Mouse (Mus musculus) forebrain, embryonic 14.5 days (tissue): Measurements from ENCODE around the gene Eci1. TPM values are rescaled to one million over a fixed set of nuclear protein-coding genes. Genes with fewer than 3 reads are reported as not detected.
"Not testable (repeated sequence)": the region's sequence is repeated elsewhere in the genome, so short reads cannot be mapped to it uniquely, and the experiment has no call there.

ENCODE experiments used
- ATAC-seq: fragments of 200-750 bp; cut with Nextera tagmentation; 2 replicates; pipeline ENCODE4 v1.8.0; 2017; ENCODE audit warnings: mild to moderate bottlenecking, moderate library complexity
- DNase-seq: peaks from one replicate; pipeline ENCODE4 v3.0.0-alpha.2; 2015; ENCODE audit warnings: low spot score
- H3K27ac ChIP-seq: fragments of 300-500 bp; sonication (generic); 2 replicates; pipeline ENCODE4 v1.5.1; 2014; ENCODE audit warnings: low read depth, mild to moderate bottlenecking, control low read depth, low read length, moderate library complexity
- H3K27me3 ChIP-seq: fragments of 300-500 bp; sonication (generic); replicated peaks from 2 replicates; pipeline ENCODE4 v1.6.1; 2014; ENCODE audit warnings: low read length, control low read depth, mixed read lengths; ENCODE audit not compliant: control insufficient read depth, insufficient read depth
- H3K36me3 ChIP-seq: fragments of 300-500 bp; sonication (generic); 2 replicates; pipeline ENCODE4 v1.6.1; 2014; ENCODE audit warnings: low read length, control low read depth; ENCODE audit not compliant: control insufficient read depth, insufficient read depth
- H3K4me1 ChIP-seq: fragments of 300-500 bp; sonication (generic); 2 replicates; pipeline ENCODE4 v1.6.1; 2014; ENCODE audit warnings: antibody characterized with exemption, low read length, control low read depth; ENCODE audit not compliant: control insufficient read depth, insufficient read depth
- H3K4me2 ChIP-seq: fragments of 300-500 bp; sonication (generic); 2 replicates; pipeline ENCODE4 v1.6.1; 2014; ENCODE audit warnings: mild to moderate bottlenecking, control low read depth, low read length
- H3K4me3 ChIP-seq: fragments of 300-500 bp; sonication (generic); 2 replicates; pipeline ENCODE4 v1.5.1; 2014; ENCODE audit warnings: low read depth, low read length, control low read depth
- H3K9ac ChIP-seq: fragments of 300-500 bp; sonication (generic); 2 replicates; pipeline ENCODE4 v1.6.1; 2014; ENCODE audit warnings: mild to moderate bottlenecking, low read length, control low read depth, moderate library complexity
- H3K9me3 ChIP-seq: fragments of 300-500 bp; sonication (generic); replicated peaks from 2 replicates; pipeline ENCODE4 v1.6.1; 2016; ENCODE audit warnings: low read length, control low read depth, mixed read lengths; ENCODE audit not compliant: control insufficient read depth
- WGBS: fragments of 180-500 bp; shearing (Covaris S2); extraction: QIAGEN DNeasy Blood & Tissue Kit; methylation state at CpG from one replicate; pipeline ENCODE4 v1.1.7; 2014; 5-methylcytosine and 5-hydroxymethylcytosine counted together
- polyA plus RNA-seq: library from polyadenylated mRNA; unstranded; fragments of >200 nt; fragmentation: Nextera tagmentation; extraction: Ambion mirVana; gene quantifications from 2 replicates; pipeline ENCODE4 v1.2.1, GENCODE M21; 2014

The Eci1 gene
- polyA plus RNA-seq, 1 experiment from 2014 or later, result 31.8 TPM

- H3K4me3 ChIP-seq, result no peak overlapping the region
- no peaks in the 10 kb centered on the region for H3K9me3 ChIP-seq
- peaks cover 98% of the 10 kb centered on the region for H3K36me3 ChIP-seq
- 95% methylated on average over 8 of the region's 8 CpGs for WGBS
- DNase-seq (no peak), ATAC-seq (no peak)
- no peak overlapping the region for H3K4me2 ChIP-seq
- H3K27me3 ChIP-seq, result no peaks in the 10 kb centered on the region
- H3K4me1 ChIP-seq, result no peaks in the 10 kb centered on the region
- no peak overlapping the region for H3K9ac ChIP-seq
- H3K27ac ChIP-seq, result no peak overlapping the region
Measured at GRCm38 (mm10) chr17:24446590-24446989, 20.1 kb downstream of the Eci1 start.

GRCm38 (mm10) chr17:24449507-24449906 lies 23.1 kb downstream of the Eci1 start:
- ATAC-seq, result no peak
- peaks cover 70% of the 10 kb centered on the region for H3K36me3 ChIP-seq

GRCm38 (mm10) chr17:24451220-24451619 lies 24.8 kb downstream of the Eci1 start:
- Histone ChIP-seq H3K4me3 (no peak overlapping the region), H3K4me1 (peaks cover 8% of the 10 kb centered on the region), H3K4me2 (no peak overlapping the region), H3K9me3 (no peaks in the 10 kb centered on the region), H3K27me3 (no peaks in the 10 kb centered on the region), H3K27ac (no peak overlapping the region), H3K9ac (no peak overlapping the region), H3K36me3 (peaks cover 53% of the 10 kb centered on the region)
- ATAC-seq, result no peak
- DNase-seq, result no peak
- 97% methylated on average over 6 of the region's 6 CpGs for WGBS

More at GRCm38 (mm10) chr17:24449507-24449906, 23.1 kb downstream of the Eci1 start:
- Histone ChIP-seq H3K9ac (no peak overlapping the region), H3K27me3 (no peaks in the 10 kb centered on the region), H3K4me1 (peaks cover 8% of the 10 kb centered on the region), H3K27ac (no peak overlapping the region), H3K4me3 (no peak overlapping the region), H3K9me3 (no peaks in the 10 kb centered on the region), H3K4me2 (no peak overlapping the region)
- WGBS, result 87% methylated on average over 6 of the region's 6 CpGs
- DNase-seq, result no peak

- peaks cover 8% of the 10 kb centered on the region for H3K4me1 ChIP-seq
- peaks cover 32% of the 10 kb centered on the region for H3K36me3 ChIP-seq
- no peak overlapping the region for H3K27ac ChIP-seq
- H3K9ac ChIP-seq, result no peak overlapping the region
- no peaks in the 10 kb centered on the region for H3K9me3 ChIP-seq
- DNase-seq, result no peak
- no peaks in the 10 kb centered on the region for H3K27me3 ChIP-seq
- WGBS, result 92% methylated on average over 2 of the region's 2 CpGs
- H3K4me3 ChIP-seq, result no peak overlapping the region
- no peak for ATAC-seq
- peak overlapping the region; percentile 82 for H3K4me2 ChIP-seq
Measured at GRCm38 (mm10) chr17:24453372-24453771, 26.9 kb downstream of the Eci1 start.

GRCm38 (mm10) chr17:24454218-24454755 lies 27.8 kb downstream of the Eci1 start:
- peak overlapping the region; percentile 87 for H3K4me3 ChIP-seq
- H3K9me3 ChIP-seq, result no peaks in the 10 kb centered on the region
- H3K36me3 ChIP-seq, result peaks cover 23% of the 10 kb centered on the region
- H3K9ac ChIP-seq, result peak overlapping the region; percentile 91
- no peaks in the 10 kb centered on the region for H3K27me3 ChIP-seq
- 11% methylated on average over 14 of the region's 14 CpGs for WGBS
- peak overlapping the region; percentile 88 for H3K27ac ChIP-seq
- ATAC-seq (no peak), DNase-seq (no peak)
- H3K4me2 ChIP-seq, result peak overlapping the region; percentile 82
- H3K4me1 ChIP-seq, result peaks cover 8% of the 10 kb centered on the region

- DNase-seq (peak; percentile 100), ATAC-seq (peak; percentile 95)
- under 1% methylated on average over 67 of the region's 67 CpGs for WGBS
Measured at GRCm38 (mm10) chr17:24454756-24455522, 28.5 kb downstream of the Eci1 start.

GRCm38 (mm10) chr17:24455523-24456206 lies 29.2 kb downstream of the Eci1 start:
- not testable (repeated sequence) for ATAC-seq, H3K9me3 ChIP-seq, H3K36me3 ChIP-seq, DNase-seq, H3K9ac ChIP-seq, H3K27ac ChIP-seq, H3K27me3 ChIP-seq, H3K4me1 ChIP-seq, H3K4me3 ChIP-seq
- H3K4me2 ChIP-seq, result peak overlapping the region; percentile 82; the same call in 1 of the 2 replicates
- WGBS, result 49% methylated on average over 10 of the region's 10 CpGs

More at GRCm38 (mm10) chr17:24454756-24455522, 28.5 kb downstream of the Eci1 start:
- Histone ChIP-seq H3K9ac (peak overlapping the region; percentile 91), H3K27ac (peak overlapping the region; percentile 88), H3K27me3 (no peaks in the 10 kb centered on the region), H3K9me3 (no peaks in the 10 kb centered on the region), H3K4me3 (peak overlapping the region; percentile 87), H3K36me3 (peaks cover 16% of the 10 kb centered on the region), H3K4me1 (peaks cover 8% of the 10 kb centered on the region), H3K4me2 (peak overlapping the region; percentile 82)

- Histone ChIP-seq H3K27me3 (no peaks in the 10 kb centered on the region), H3K9me3 (no peaks in the 10 kb centered on the region), H3K9ac (no peak overlapping the region), H3K27ac (no peak overlapping the region), H3K4me3 (no peak overlapping the region), H3K4me1 (no peaks in the 10 kb centered on the region), H3K4me2 (no peak overlapping the region), H3K36me3 (no peaks in the 10 kb centered on the region)
- ATAC-seq, result no peak
- WGBS, result 58% methylated on average over 2 of the region's 2 CpGs
- DNase-seq, result peak; percentile 51
Measured at GRCm38 (mm10) chr17:24461580-24461979, 35.1 kb downstream of the Eci1 start.
